Mouse (Mus musculus) thymus, adult 2 months (tissue): ENCODE data around the gene Adamts9.

Source experiments
- CTCF ChIP-seq: fragments of 200-500 bp; IDR thresholded peaks from 2 replicates; pipeline ENCODE4 v1.5.1; 2012; ENCODE audit warnings: mild to moderate bottlenecking, control low read depth, low read length, moderate library complexity, borderline replicate concordance; ENCODE audit not compliant: control insufficient read depth, poor library complexity, insufficient read depth; ENCODE audit errors: extremely low read depth
- POLR2A ChIP-seq: fragments of 200-500 bp; IDR thresholded peaks from 2 replicates; pipeline ENCODE4 v1.6.1; 2012; ENCODE audit warnings: mild to moderate bottlenecking, low read length, control low read depth, moderate library complexity; ENCODE audit not compliant: control insufficient read depth, poor library complexity, insufficient read depth; ENCODE audit errors: extremely low read depth

DNA sequence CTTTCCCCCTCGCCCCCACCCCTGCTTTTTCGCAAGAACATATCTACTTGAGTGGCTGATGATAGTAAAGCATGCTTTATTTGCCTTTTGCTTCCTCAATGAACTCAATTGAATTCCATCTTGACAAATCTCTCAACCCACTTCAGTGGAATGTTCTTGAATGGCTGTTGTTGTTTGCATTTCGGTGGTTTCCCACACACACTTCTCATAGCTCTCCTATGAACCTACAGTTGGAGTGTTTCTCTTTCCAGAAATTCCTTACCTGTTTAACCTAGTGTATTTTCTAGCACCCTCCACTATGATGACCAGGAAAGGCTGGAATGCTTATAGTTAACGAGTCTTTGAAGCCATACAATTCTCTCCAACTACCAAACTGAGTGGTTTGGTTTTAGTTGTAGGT lies 88.4 kb downstream of the Adamts9 start:
- no peak for TF ChIP-seq CTCF
- TF ChIP-seq POLR2A, result no peak
